Mouse (Mus musculus) kidney, embryonic 15.5 days (tissue): ENCODE results near the gene Dgcr6. TPM values are rescaled to one million over a fixed set of nuclear protein-coding genes. Genes with fewer than 3 reads are reported as not detected.

Source experiments
- ATAC-seq: fragments of 200-750 bp; cut with Nextera tagmentation; replicated peaks from 2 replicates; pipeline ENCODE4 v1.8.0; 2017; ENCODE audit warnings: moderate TSS enrichment; ENCODE audit not compliant: low FRiP score
- H3K27ac ChIP-seq: fragments of 300-500 bp; sonication (generic); 2 replicates; pipeline ENCODE4 v1.5.1; 2015; ENCODE audit warnings: mild to moderate bottlenecking, inconsistent platforms
- H3K27me3 ChIP-seq: fragments of 300-500 bp; sonication (generic); 2 replicates; pipeline ENCODE4 v1.6.1; 2015; ENCODE audit warnings: inconsistent platforms
- H3K36me3 ChIP-seq: fragments of 300-500 bp; sonication (generic); 2 replicates; pipeline ENCODE4 v1.6.1; 2015; ENCODE audit warnings: inconsistent platforms
- H3K4me1 ChIP-seq: fragments of 300-500 bp; sonication (generic); 2 replicates; pipeline ENCODE4 v1.6.1; 2015; ENCODE audit warnings: inconsistent platforms
- H3K4me2 ChIP-seq: fragments of 300-500 bp; sonication (generic); 2 replicates; pipeline ENCODE4 v1.6.1; 2015; ENCODE audit warnings: moderate library complexity, mild to moderate bottlenecking, inconsistent platforms
- H3K4me3 ChIP-seq: fragments of 300-500 bp; sonication (generic); replicated peaks from 2 replicates; pipeline ENCODE4 v1.5.1; 2015; ENCODE audit warnings: mild to moderate bottlenecking, inconsistent platforms
- H3K9ac ChIP-seq: fragments of 300-500 bp; sonication (generic); 2 replicates; pipeline ENCODE4 v1.6.1; 2015; ENCODE audit warnings: mild to moderate bottlenecking, inconsistent platforms
- H3K9me3 ChIP-seq: fragments of 300-500 bp; sonication (generic); replicated peaks from 2 replicates; pipeline ENCODE4 v1.6.1; 2016; ENCODE audit warnings: inconsistent platforms
- WGBS: fragments of 180-500 bp; shearing (Covaris S2); methylation state at CpG from one replicate; pipeline ENCODE4 v1.1.7; 2015; ENCODE audit warnings: mixed read lengths; 5-methylcytosine and 5-hydroxymethylcytosine counted together
- polyA plus RNA-seq: library from polyadenylated mRNA; unstranded; fragments of >200 nt; fragmentation: Nextera tagmentation; extraction: Ambion mirVana; gene quantifications from 2 replicates; pipeline ENCODE4 v1.2.1, GENCODE M21; 2015

Gene Dgcr6
- polyA plus RNA-seq, 1 experiment from 2014 or later: 105 TPM

GRCm38 (mm10) chr16:18044991-18045390 is 7.7 kb upstream of the Dgcr6 start:
- H3K9ac ChIP-seq: no peak overlapping the region
- no peak overlapping the region for H3K4me3 ChIP-seq
- H3K4me1 ChIP-seq: 0 out of 2 replicates have a peak, but pooled peaks cover 2% of the 10 kb centered on the region
- no peak overlapping the region for H3K4me2 ChIP-seq
- no peak overlapping the region for H3K27ac ChIP-seq
- H3K27me3 ChIP-seq: no peaks in the 10 kb centered on the region; the same call in 1 of the 2 replicates
- no peaks in the 10 kb centered on the region for H3K9me3 ChIP-seq
- WGBS: 73% methylated on average over 10 of the region's 10 CpGs
- ATAC-seq: no peak
- no peaks in the 10 kb centered on the region for H3K36me3 ChIP-seq

- WGBS: 5% methylated on average over 3 of the region's 3 CpGs
- Histone ChIP-seq H3K36me3 (no peaks in the 10 kb centered on the region), H3K4me1 (peaks cover 6% of the 10 kb centered on the region), H3K4me3 (no peak overlapping the region), H3K9ac (no peak overlapping the region), H3K27me3 (peaks cover 3% of the 10 kb centered on the region; the same call in 1 of the 2 replicates), H3K9me3 (no peaks in the 10 kb centered on the region), H3K27ac (no peak overlapping the region), H3K4me2 (no peak overlapping the region)
- no peak for ATAC-seq
Observed at GRCm38 (mm10) chr16:18047660-18048059, 5.0 kb upstream of the Dgcr6 start.

- Histone ChIP-seq H3K36me3 (no peaks in the 10 kb centered on the region), H3K4me3 (no peak overlapping the region), H3K9me3 (no peaks in the 10 kb centered on the region), H3K27me3 (peaks cover 3% of the 10 kb centered on the region; the same call in 1 of the 2 replicates), H3K27ac (no peak overlapping the region), H3K9ac (no peak overlapping the region), H3K4me1 (peaks cover 10% of the 10 kb centered on the region), H3K4me2 (no peak overlapping the region)
- ATAC-seq: no peak
- 72% methylated on average over 8 of the region's 8 CpGs for WGBS
Observed at GRCm38 (mm10) chr16:18048071-18048470, 4.6 kb upstream of the Dgcr6 start.

GRCm38 (mm10) chr16:18052322-18052721 is 338 bp upstream of the Dgcr6 start:
- Histone ChIP-seq H3K9me3 (no peaks in the 10 kb centered on the region), H3K27me3 (peaks cover 3% of the 10 kb centered on the region; the same call in 1 of the 2 replicates), H3K4me3 (no peak overlapping the region), H3K36me3 (no peaks in the 10 kb centered on the region), H3K9ac (no peak overlapping the region), H3K4me2 (no peak overlapping the region), H3K4me1 (peaks cover 15% of the 10 kb centered on the region), H3K27ac (no peak overlapping the region)
- peak; percentile 46; the same call in 1 of the 2 replicates for ATAC-seq
- 59% methylated on average over 7 of the region's 7 CpGs for WGBS

GRCm38 (mm10) chr16:18056215-18056614 is 3.6 kb downstream of the Dgcr6 start:
- H3K9me3 ChIP-seq: no peaks in the 10 kb centered on the region
- H3K9ac ChIP-seq: no peak overlapping the region
- 59% methylated on average over 2 of the region's 2 CpGs for WGBS
- no peak overlapping the region for H3K27ac ChIP-seq
- H3K4me2 ChIP-seq: no peak overlapping the region
- ATAC-seq: no peak
- H3K27me3 ChIP-seq: 0 out of 2 replicates have a peak, but pooled peaks cover 3% of the 10 kb centered on the region
- H3K36me3 ChIP-seq: no peaks in the 10 kb centered on the region
- peaks cover 13% of the 10 kb centered on the region for H3K4me1 ChIP-seq
- H3K4me3 ChIP-seq: no peak overlapping the region

GRCm38 (mm10) chr16:18058331-18058731 is 5.7 kb downstream of the Dgcr6 start:
- peaks cover 6% of the 10 kb centered on the region; the same call in 1 of the 2 replicates for H3K4me1 ChIP-seq
- H3K9ac ChIP-seq: no peak overlapping the region
- 85% methylated on average over 6 of the region's 6 CpGs for WGBS
- no peak overlapping the region for H3K4me2 ChIP-seq
- H3K4me3 ChIP-seq: no peak overlapping the region
- no peaks in the 10 kb centered on the region; the same call in 1 of the 2 replicates for H3K27me3 ChIP-seq
- H3K36me3 ChIP-seq: no peaks in the 10 kb centered on the region
- no peak overlapping the region for H3K27ac ChIP-seq
- H3K9me3 ChIP-seq: no peaks in the 10 kb centered on the region
- ATAC-seq: no peak

GRCm38 (mm10) chr16:18059243-18059642 is 6.6 kb downstream of the Dgcr6 start:
- Histone ChIP-seq H3K36me3 (no peaks in the 10 kb centered on the region), H3K9ac (no peak overlapping the region), H3K4me3 (no peak overlapping the region), H3K4me2 (no peak overlapping the region), H3K9me3 (no peaks in the 10 kb centered on the region), H3K4me1 (peaks cover 6% of the 10 kb centered on the region; the same call in 1 of the 2 replicates), H3K27me3 (no peaks in the 10 kb centered on the region; the same call in 1 of the 2 replicates), H3K27ac (no peak overlapping the region)
- 70% methylated on average over 10 of the region's 10 CpGs for WGBS
- no peak for ATAC-seq

GRCm38 (mm10) chr16:18061201-18061600 is 8.5 kb downstream of the Dgcr6 start:
- Histone ChIP-seq H3K4me1 (peaks cover 4% of the 10 kb centered on the region; the same call in 1 of the 2 replicates), H3K4me3 (no peak overlapping the region), H3K36me3 (no peaks in the 10 kb centered on the region), H3K9ac (no peak overlapping the region), H3K9me3 (no peaks in the 10 kb centered on the region), H3K4me2 (no peak overlapping the region), H3K27ac (no peak overlapping the region), H3K27me3 (no peaks in the 10 kb centered on the region; the same call in 1 of the 2 replicates)
- ATAC-seq: no peak
- WGBS: 85% methylated on average over 11 of the region's 11 CpGs

- H3K4me2 ChIP-seq: peak overlapping the region; percentile 87
- ATAC-seq: peak; percentile 98
- H3K4me1 ChIP-seq: peaks cover 18% of the 10 kb centered on the region
- peak overlapping the region; percentile 72 for H3K4me3 ChIP-seq
- WGBS: under 1% methylated on average over 80 of the region's 81 CpGs
- H3K9ac ChIP-seq: peak overlapping the region; percentile 71
- peaks cover 31% of the 10 kb centered on the region for H3K36me3 ChIP-seq
- H3K27me3 ChIP-seq: no peaks in the 10 kb centered on the region; the same call in 1 of the 2 replicates
- no peaks in the 10 kb centered on the region for H3K9me3 ChIP-seq
- H3K27ac ChIP-seq: peak overlapping the region; percentile 96
Observed at GRCm38 (mm10) chr16:18066060-18067009, 13.7 kb downstream of the Dgcr6 start.

- Histone ChIP-seq H3K27me3 (no peaks in the 10 kb centered on the region), H3K4me3 (no peak overlapping the region), H3K4me2 (no peak overlapping the region), H3K9ac (no peak overlapping the region), H3K27ac (no peak overlapping the region), H3K9me3 (no peaks in the 10 kb centered on the region), H3K36me3 (peaks cover 50% of the 10 kb centered on the region), H3K4me1 (peaks cover 18% of the 10 kb centered on the region)
- ATAC-seq: no peak
- WGBS: 93% methylated on average over 8 of the region's 8 CpGs
Observed at GRCm38 (mm10) chr16:18068653-18069376, 16.2 kb downstream of the Dgcr6 start.

- Histone ChIP-seq H3K27ac (no peak overlapping the region), H3K36me3 (peaks cover 55% of the 10 kb centered on the region), H3K9ac (no peak overlapping the region), H3K4me3 (no peak overlapping the region), H3K4me1 (peaks cover 19% of the 10 kb centered on the region), H3K4me2 (no peak overlapping the region), H3K27me3 (no peaks in the 10 kb centered on the region), H3K9me3 (no peaks in the 10 kb centered on the region)
- no peak for ATAC-seq
- WGBS: 89% methylated on average over 5 of the region's 5 CpGs
Observed at GRCm38 (mm10) chr16:18070798-18071197, 18.1 kb downstream of the Dgcr6 start.

- H3K36me3 ChIP-seq: peaks cover 55% of the 10 kb centered on the region
- 94% methylated on average over 13 of the region's 13 CpGs for WGBS
- H3K9ac ChIP-seq: no peak overlapping the region
- H3K27ac ChIP-seq: no peak overlapping the region
- H3K9me3 ChIP-seq: no peaks in the 10 kb centered on the region
- H3K4me3 ChIP-seq: no peak overlapping the region
- H3K4me1 ChIP-seq: peaks cover 13% of the 10 kb centered on the region
- no peak for ATAC-seq
- H3K4me2 ChIP-seq: no peak overlapping the region
- H3K27me3 ChIP-seq: no peaks in the 10 kb centered on the region
Observed at GRCm38 (mm10) chr16:18072089-18072488, 19.4 kb downstream of the Dgcr6 start.
